Mouse (Mus musculus) kidney, adult 2 months (tissue): ENCODE results near the gene Cpne2. TPM values are rescaled to one million over a fixed set of nuclear protein-coding genes. Genes with fewer than 3 reads are reported as not detected.

ENCODE experiments used
- DNase-seq: peaks from one replicate; pipeline ENCODE4 v3.0.0; 2021
- H3K27ac ChIP-seq: fragments of 200-500 bp; 2 replicates; pipeline ENCODE4 v1.5.1; 2012; ENCODE audit warnings: low read depth, low read length, control low read depth, inconsistent platforms; ENCODE audit not compliant: insufficient read depth
- H3K27me3 ChIP-seq: fragments of 200-500 bp; replicated peaks from 2 replicates; pipeline ENCODE4 v1.6.1; 2012; ENCODE audit warnings: mild to moderate bottlenecking, moderate library complexity, low read length, inconsistent platforms; ENCODE audit not compliant: control insufficient read depth, insufficient read depth
- H3K36me3 ChIP-seq: fragments of 200-500 bp; 2 replicates; pipeline ENCODE4 v1.6.1; 2012; ENCODE audit warnings: mild to moderate bottlenecking, moderate library complexity, low read length, inconsistent platforms; ENCODE audit not compliant: control insufficient read depth, insufficient read depth
- H3K4me1 ChIP-seq: fragments of 200-500 bp; 2 replicates; pipeline ENCODE4 v1.6.1; 2011; ENCODE audit warnings: low read length; ENCODE audit not compliant: control insufficient read depth, insufficient read depth
- H3K4me3 ChIP-seq: fragments of 200-500 bp; 2 replicates; pipeline ENCODE4 v1.5.1; 2011; ENCODE audit warnings: mild to moderate bottlenecking, low read depth, low read length, control low read depth; ENCODE audit not compliant: insufficient read depth
- CTCF ChIP-seq: fragments of 200-500 bp; conservative IDR thresholded peaks from 2 replicates; pipeline ENCODE4 v1.5.1; 2011; ENCODE audit warnings: low read depth, mild to moderate bottlenecking, control low read depth, low read length, moderate library complexity, mixed read lengths; ENCODE audit not compliant: insufficient read depth, insufficient read length
- POLR2A ChIP-seq: fragments of 200-500 bp; IDR thresholded peaks from one replicate; pipeline ENCODE4 v1.6.1; 2011; ENCODE audit warnings: low read depth, low read length, control low read depth
- WGBS: fragments of 180-500 bp; shearing (Covaris S2); methylation state at CpG from one replicate; pipeline ENCODE4 v1.1.7; 2018; 5-methylcytosine and 5-hydroxymethylcytosine counted together
- polyA plus RNA-seq: library from polyadenylated mRNA; depleted of rRNA; stranded (reverse); fragments of >200 nt; gene quantifications from 2 replicates; pipeline ENCODE4 v1.2.3, GENCODE M21; 2012

The Cpne2 gene
- polyA plus RNA-seq, 1 experiment, result 28.9 TPM

GRCm38 (mm10) chr8:94515430-94516208 lies 17.2 kb upstream of the Cpne2 start:
- 48% methylated on average over 5 of the region's 5 CpGs for WGBS
- TF ChIP-seq CTCF (no peak), POLR2A (no peak)

GRCm38 (mm10) chr8:94516209-94516593 lies 16.6 kb upstream of the Cpne2 start:
- WGBS, result 52% methylated on average over 1 of the region's 1 CpGs
- no peaks in the 10 kb centered on the region for H3K36me3 ChIP-seq
- H3K27ac ChIP-seq, result no peak overlapping the region
- no peak overlapping the region for H3K4me3 ChIP-seq
- peaks cover 4% of the 10 kb centered on the region; the same call in 1 of the 2 replicates for H3K4me1 ChIP-seq
- H3K27me3 ChIP-seq, result no peaks in the 10 kb centered on the region
- DNase-seq, result no peak
- TF ChIP-seq POLR2A (no peak), CTCF (no peak)

More at GRCm38 (mm10) chr8:94515430-94516208, 17.2 kb upstream of the Cpne2 start:
- Histone ChIP-seq H3K4me3 (no peak overlapping the region), H3K27me3 (no peaks in the 10 kb centered on the region), H3K4me1 (peaks cover 4% of the 10 kb centered on the region; the same call in 1 of the 2 replicates), H3K27ac (no peak overlapping the region), H3K36me3 (no peaks in the 10 kb centered on the region)
- DNase-seq, result no peak

- no peak for TF ChIP-seq POLR2A
- H3K27me3 ChIP-seq, result no peaks in the 10 kb centered on the region
- no peaks in the 10 kb centered on the region for H3K36me3 ChIP-seq
- H3K4me3 ChIP-seq, result no peak overlapping the region
- H3K27ac ChIP-seq, result no peak overlapping the region
- peak; percentile 38 for DNase-seq
- peaks cover 4% of the 10 kb centered on the region; the same call in 1 of the 2 replicates for H3K4me1 ChIP-seq
- WGBS, result 45% methylated on average over 3 of the region's 3 CpGs
These were observed 16.0 kb upstream of the Cpne2 start for GRCm38 (mm10) chr8:94516766-94517165.

- H3K36me3 ChIP-seq, result no peaks in the 10 kb centered on the region
- no peak for DNase-seq
- peaks cover 4% of the 10 kb centered on the region; the same call in 1 of the 2 replicates for H3K4me1 ChIP-seq
- 85% methylated on average over 10 of the region's 10 CpGs for WGBS
- no peaks in the 10 kb centered on the region for H3K27me3 ChIP-seq
- H3K27ac ChIP-seq, result no peak overlapping the region
- no peak overlapping the region for H3K4me3 ChIP-seq
- TF ChIP-seq POLR2A, result no peak
- TF ChIP-seq CTCF, result no peak
These were observed 14.5 kb upstream of the Cpne2 start for GRCm38 (mm10) chr8:94518331-94518730.

- H3K4me1 ChIP-seq, result peaks cover 4% of the 10 kb centered on the region; the same call in 1 of the 2 replicates
- WGBS, result 98% methylated on average over 5 of the region's 5 CpGs
- TF ChIP-seq CTCF, result no peak
- TF ChIP-seq POLR2A, result no peak
These were observed 13.8 kb upstream of the Cpne2 start for GRCm38 (mm10) chr8:94519021-94519420.

DNA sequence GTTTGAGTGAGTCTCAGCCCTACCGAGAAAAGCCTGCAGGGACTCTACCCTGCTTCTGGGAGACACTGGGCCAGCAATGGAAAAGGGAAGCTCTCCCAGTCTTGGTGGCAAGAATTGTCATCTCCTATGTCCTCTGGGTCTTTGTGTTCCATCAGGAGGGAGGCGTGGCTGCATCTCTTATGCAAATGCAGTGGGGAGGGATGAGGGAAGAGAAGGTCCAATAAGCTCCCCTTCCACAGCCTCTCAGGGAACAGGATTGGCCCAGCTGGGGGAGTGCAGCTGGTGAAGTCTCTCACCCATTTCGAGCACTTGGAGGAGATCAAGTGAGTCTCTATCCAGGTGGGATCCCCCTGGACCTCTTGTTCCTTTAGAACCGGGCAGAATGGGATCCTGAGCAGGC lies 11.3 kb upstream of the Cpne2 start:
- DNase-seq, result no peak
- no peak overlapping the region for H3K27ac ChIP-seq
- H3K36me3 ChIP-seq, result no peaks in the 10 kb centered on the region
- H3K4me3 ChIP-seq, result no peak overlapping the region
- no peaks in the 10 kb centered on the region for H3K27me3 ChIP-seq
- 60% methylated on average over 4 of the region's 4 CpGs for WGBS
- no peak for TF ChIP-seq POLR2A
- no peak for TF ChIP-seq CTCF
- H3K4me1 ChIP-seq, result peaks cover 4% of the 10 kb centered on the region; the same call in 1 of the 2 replicates

More at GRCm38 (mm10) chr8:94519021-94519420, 13.8 kb upstream of the Cpne2 start:
- no peaks in the 10 kb centered on the region for H3K36me3 ChIP-seq
- H3K27me3 ChIP-seq, result no peaks in the 10 kb centered on the region
- no peak overlapping the region for H3K27ac ChIP-seq
- no peak overlapping the region for H3K4me3 ChIP-seq
- no peak for DNase-seq

DNA sequence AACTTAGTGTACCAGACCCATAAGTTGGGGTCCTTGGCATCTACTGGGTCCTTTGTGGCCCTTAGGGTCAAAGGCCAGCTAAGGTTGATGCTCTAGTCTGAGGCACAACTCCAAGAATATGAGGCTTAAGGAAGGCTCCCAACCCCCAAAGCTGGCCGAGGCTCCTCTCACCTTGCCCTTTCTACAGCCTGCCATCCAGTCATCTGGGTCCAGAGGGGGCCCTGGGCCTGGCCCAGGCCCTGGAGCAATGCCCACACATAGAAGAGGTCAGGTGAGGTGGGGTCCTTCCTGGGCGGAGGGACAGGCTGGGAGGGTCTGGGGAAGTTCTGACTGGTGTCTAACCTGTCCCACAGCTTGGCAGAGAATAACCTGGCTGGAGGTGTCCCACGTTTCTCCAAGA lies 10.3 kb upstream of the Cpne2 start:
- Histone ChIP-seq H3K27ac (no peak overlapping the region), H3K27me3 (no peaks in the 10 kb centered on the region), H3K36me3 (no peaks in the 10 kb centered on the region), H3K4me3 (no peak overlapping the region), H3K4me1 (no peaks in the 10 kb centered on the region)
- DNase-seq, result no peak
- no peak for TF ChIP-seq POLR2A
- TF ChIP-seq CTCF, result no peak
- WGBS, result 75% methylated on average over 3 of the region's 3 CpGs
